Mouse (Mus musculus) lung, embryonic 16.5 days (tissue): ENCODE results near the gene Smoc2. TPM values are rescaled to one million over a fixed set of nuclear protein-coding genes. Genes with fewer than 3 reads are reported as not detected.

ENCODE experiments used
- ATAC-seq: fragments of 200-750 bp; cut with Nextera tagmentation; 2 replicates; pipeline ENCODE4 v1.8.0; 2017; ENCODE audit warnings: low read depth, mild to moderate bottlenecking, moderate library complexity
- H3K27ac ChIP-seq: fragments of 300-500 bp; sonication (generic); 2 replicates; pipeline ENCODE4 v1.5.1; 2014; ENCODE audit warnings: mild to moderate bottlenecking, control low read depth, low read length
- H3K27me3 ChIP-seq: fragments of 300-500 bp; sonication (generic); 2 replicates; pipeline ENCODE4 v1.6.1; 2014; ENCODE audit warnings: low read depth, low read length, mixed read lengths; ENCODE audit not compliant: control insufficient read depth, insufficient read depth
- H3K36me3 ChIP-seq: fragments of 300-500 bp; sonication (generic); 2 replicates; pipeline ENCODE4 v1.6.1; 2014; ENCODE audit warnings: low read length; ENCODE audit not compliant: control insufficient read depth, insufficient read depth
- H3K4me1 ChIP-seq: fragments of 300-500 bp; sonication (generic); replicated peaks from 2 replicates; pipeline ENCODE4 v1.6.1; 2014; ENCODE audit warnings: low read length, mixed read lengths; ENCODE audit not compliant: control insufficient read depth, insufficient read depth
- H3K4me2 ChIP-seq: fragments of 300-500 bp; sonication (generic); 2 replicates; pipeline ENCODE4 v1.6.1; 2014; ENCODE audit warnings: low read depth, low read length, control low read depth
- H3K4me3 ChIP-seq: fragments of 300-500 bp; sonication (generic); 2 replicates; pipeline ENCODE4 v1.5.1; 2014; ENCODE audit warnings: mild to moderate bottlenecking, low read length, control low read depth
- H3K9ac ChIP-seq: fragments of 300-500 bp; sonication (generic); 2 replicates; pipeline ENCODE4 v1.6.1; 2014; ENCODE audit warnings: low read length, control low read depth
- H3K9me3 ChIP-seq: fragments of 300-500 bp; sonication (generic); 2 replicates; pipeline ENCODE4 v1.6.1; 2016; ENCODE audit warnings: low read length; ENCODE audit not compliant: control insufficient read depth
- WGBS: fragments of 180-500 bp; shearing (Covaris S2); extraction: QIAGEN DNeasy Blood & Tissue Kit; methylation state at CpG from one replicate; pipeline ENCODE4 v1.1.7; 2014; 5-methylcytosine and 5-hydroxymethylcytosine counted together
- polyA plus RNA-seq: library from polyadenylated mRNA; unstranded; fragments of >200 nt; fragmentation: Nextera tagmentation; extraction: Ambion mirVana; gene quantifications from 2 replicates; pipeline ENCODE4 v1.2.1, GENCODE M21; 2015

Smoc2 gene
- polyA plus RNA-seq, 1 experiment from 2014 or later: 48.9 TPM

- no peak overlapping the region for H3K4me2 ChIP-seq
Observed at GRCm38 (mm10) chr17:14295146-14295545, 15.8 kb downstream of the Smoc2 start.

GRCm38 (mm10) chr17:14300361-14300760, 21.1 kb downstream of the Smoc2 start:
- Histone ChIP-seq H3K27me3 (no peaks in the 10 kb centered on the region), H3K4me3 (no peak overlapping the region), H3K4me1 (no peaks in the 10 kb centered on the region), H3K27ac (no peak overlapping the region), H3K4me2 (no peak overlapping the region), H3K9me3 (0 out of 2 replicates have a peak, but pooled peaks cover 4% of the 10 kb centered on the region), H3K36me3 (no peaks in the 10 kb centered on the region), H3K9ac (no peak overlapping the region)
- WGBS: 81% methylated on average over 5 of the region's 5 CpGs
- no peak for ATAC-seq

More at GRCm38 (mm10) chr17:14295146-14295545, 15.8 kb downstream of the Smoc2 start:
- ATAC-seq: no peak
- H3K4me1 ChIP-seq: no peaks in the 10 kb centered on the region
- WGBS: 82% methylated on average over 3 of the region's 3 CpGs
- H3K9me3 ChIP-seq: no peaks in the 10 kb centered on the region
- H3K27me3 ChIP-seq: no peaks in the 10 kb centered on the region
- H3K36me3 ChIP-seq: no peaks in the 10 kb centered on the region
- H3K4me3 ChIP-seq: no peak overlapping the region
- no peak overlapping the region for H3K27ac ChIP-seq
- no peak overlapping the region for H3K9ac ChIP-seq

GRCm38 (mm10) chr17:14301491-14302344, 22.4 kb downstream of the Smoc2 start:
- no peak overlapping the region for H3K27ac ChIP-seq
- H3K27me3 ChIP-seq: no peaks in the 10 kb centered on the region
- 41% methylated on average over 7 of the region's 7 CpGs for WGBS
- no peak overlapping the region for H3K9ac ChIP-seq
- no peak overlapping the region for H3K4me2 ChIP-seq
- no peaks in the 10 kb centered on the region for H3K36me3 ChIP-seq
- H3K4me1 ChIP-seq: no peaks in the 10 kb centered on the region
- no peak overlapping the region for H3K4me3 ChIP-seq
- no peak for ATAC-seq
- 0 out of 2 replicates have a peak, but pooled peaks cover 4% of the 10 kb centered on the region for H3K9me3 ChIP-seq

GRCm38 (mm10) chr17:14302356-14302755, 23.1 kb downstream of the Smoc2 start:
- Histone ChIP-seq H3K27ac (no peak overlapping the region), H3K4me2 (no peak overlapping the region), H3K4me3 (no peak overlapping the region), H3K9ac (no peak overlapping the region), H3K36me3 (no peaks in the 10 kb centered on the region), H3K27me3 (no peaks in the 10 kb centered on the region), H3K9me3 (0 out of 2 replicates have a peak, but pooled peaks cover 4% of the 10 kb centered on the region), H3K4me1 (no peaks in the 10 kb centered on the region)
- 45% methylated on average over 6 of the region's 6 CpGs for WGBS
- ATAC-seq: no peak

GRCm38 (mm10) chr17:14303722-14304121, 24.4 kb downstream of the Smoc2 start:
- WGBS: 95% methylated on average over 6 of the region's 6 CpGs
- no peaks in the 10 kb centered on the region for H3K4me1 ChIP-seq

GRCm38 (mm10) chr17:14309884-14310283, 30.6 kb downstream of the Smoc2 start:
- Histone ChIP-seq H3K27ac (no peak overlapping the region), H3K36me3 (no peaks in the 10 kb centered on the region), H3K27me3 (no peaks in the 10 kb centered on the region), H3K4me2 (no peak overlapping the region), H3K9me3 (no peaks in the 10 kb centered on the region), H3K4me1 (no peaks in the 10 kb centered on the region), H3K9ac (no peak overlapping the region), H3K4me3 (no peak overlapping the region)
- WGBS: 52% methylated on average over 3 of the region's 3 CpGs
- ATAC-seq: no peak

More at GRCm38 (mm10) chr17:14303722-14304121, 24.4 kb downstream of the Smoc2 start:
- no peaks in the 10 kb centered on the region for H3K36me3 ChIP-seq
- no peaks in the 10 kb centered on the region for H3K27me3 ChIP-seq
- no peak overlapping the region for H3K9ac ChIP-seq
- no peak overlapping the region for H3K27ac ChIP-seq
- ATAC-seq: no peak
- 0 out of 2 replicates have a peak, but pooled peaks cover 4% of the 10 kb centered on the region for H3K9me3 ChIP-seq
- H3K4me3 ChIP-seq: no peak overlapping the region
- no peak overlapping the region for H3K4me2 ChIP-seq

- no peaks in the 10 kb centered on the region for H3K27me3 ChIP-seq
- H3K4me3 ChIP-seq: no peak overlapping the region
- H3K4me2 ChIP-seq: no peak overlapping the region
- no peaks in the 10 kb centered on the region for H3K4me1 ChIP-seq
- no peak for ATAC-seq
- no peak overlapping the region for H3K9ac ChIP-seq
- H3K9me3 ChIP-seq: no peaks in the 10 kb centered on the region
- no peaks in the 10 kb centered on the region for H3K36me3 ChIP-seq
- WGBS: 76% methylated on average over 6 of the region's 6 CpGs
- no peak overlapping the region for H3K27ac ChIP-seq
Observed at GRCm38 (mm10) chr17:14312440-14312839, 33.1 kb downstream of the Smoc2 start.

GRCm38 (mm10) chr17:14314308-14314707, 35.0 kb downstream of the Smoc2 start:
- ATAC-seq: no peak
- no peak overlapping the region for H3K9ac ChIP-seq
- H3K27ac ChIP-seq: no peak overlapping the region
- whole genome bisulfite sequencing: 72% methylated on average over 1 of the region's 1 CpGs
- no peaks in the 10 kb centered on the region for H3K9me3 ChIP-seq
- no peak overlapping the region for H3K4me3 ChIP-seq
- no peaks in the 10 kb centered on the region for H3K36me3 ChIP-seq
- H3K4me1 ChIP-seq: no peaks in the 10 kb centered on the region
- H3K27me3 ChIP-seq: no peaks in the 10 kb centered on the region
- no peak overlapping the region for H3K4me2 ChIP-seq

- no peak overlapping the region for H3K4me3 ChIP-seq
- H3K4me1 ChIP-seq: no peaks in the 10 kb centered on the region
- WGBS: 66% methylated on average over 7 of the region's 7 CpGs
- H3K36me3 ChIP-seq: no peaks in the 10 kb centered on the region
- H3K9me3 ChIP-seq: no peaks in the 10 kb centered on the region
- no peak overlapping the region for H3K27ac ChIP-seq
- ATAC-seq: no peak
- H3K4me2 ChIP-seq: no peak overlapping the region
- no peaks in the 10 kb centered on the region for H3K27me3 ChIP-seq
- no peak overlapping the region for H3K9ac ChIP-seq
Observed at GRCm38 (mm10) chr17:14316536-14316935, 37.2 kb downstream of the Smoc2 start.
